Mouse (Mus musculus) embryonic facial prominence, embryonic 12.5 days (tissue): Measurements from ENCODE around the gene Tcf12. TPM values are rescaled to one million over a fixed set of nuclear protein-coding genes. Genes with fewer than 3 reads are reported as not detected.

Source experiments
- ATAC-seq: fragments of 200-750 bp; cut with Nextera tagmentation; 2 replicates; pipeline ENCODE4 v1.8.0; 2017; ENCODE audit not compliant: insufficient number of reproducible peaks, insufficient read depth, low FRiP score, low TSS enrichment
- H3K27ac ChIP-seq: fragments of 300-500 bp; sonication (generic); 2 replicates; pipeline ENCODE4 v1.5.1; 2016; ENCODE audit warnings: mild to moderate bottlenecking
- H3K27me3 ChIP-seq: fragments of 300-500 bp; sonication (generic); 2 replicates; pipeline ENCODE4 v1.6.1; 2016; ENCODE audit warnings: mild to moderate bottlenecking, moderate library complexity
- H3K36me3 ChIP-seq: fragments of 300-500 bp; sonication (generic); 2 replicates; pipeline ENCODE4 v1.6.1; 2016; ENCODE audit warnings: mild to moderate bottlenecking
- H3K4me1 ChIP-seq: fragments of 300-500 bp; sonication (generic); 2 replicates; pipeline ENCODE4 v1.6.1; 2016
- H3K4me2 ChIP-seq: fragments of 300-500 bp; sonication (generic); replicated peaks from 2 replicates; pipeline ENCODE4 v1.6.1; 2016; ENCODE audit warnings: mild to moderate bottlenecking, moderate library complexity
- H3K4me3 ChIP-seq: fragments of 300-500 bp; sonication (generic); 2 replicates; pipeline ENCODE4 v1.5.1; 2016; ENCODE audit warnings: mild to moderate bottlenecking
- H3K9ac ChIP-seq: fragments of 300-500 bp; sonication (generic); 2 replicates; pipeline ENCODE4 v1.6.1; 2016; ENCODE audit warnings: mild to moderate bottlenecking, moderate library complexity
- H3K9me3 ChIP-seq: fragments of 300-500 bp; sonication (generic); 2 replicates; pipeline ENCODE4 v1.6.1; 2016; ENCODE audit warnings: mild to moderate bottlenecking, moderate library complexity
- WGBS: fragments of 180-500 bp; shearing (Covaris S2); methylation state at CpG from one replicate; pipeline ENCODE4 v1.1.7; 2016; 5-methylcytosine and 5-hydroxymethylcytosine counted together
- polyA plus RNA-seq: library from polyadenylated mRNA; unstranded; fragments of >200 nt; fragmentation: Nextera tagmentation; extraction: Ambion mirVana; gene quantifications from 2 replicates; pipeline ENCODE4 v1.2.1, GENCODE M21; 2016

Tcf12 gene
- polyA plus RNA-seq, 1 experiment from 2014 or later: 162 TPM

GRCm38 (mm10) chr9:71863338-71863737 lies 248.3 kb downstream of the Tcf12 start:
- no peak overlapping the region for H3K4me2 ChIP-seq
- H3K9me3 ChIP-seq: no peaks in the 10 kb centered on the region
- WGBS: 84% methylated on average over 7 of the region's 7 CpGs
- no peak overlapping the region for H3K27ac ChIP-seq
- no peak for ATAC-seq
- H3K9ac ChIP-seq: no peak overlapping the region
- peaks cover 3% of the 10 kb centered on the region; the same call in 1 of the 2 replicates for H3K4me1 ChIP-seq
- H3K36me3 ChIP-seq: peaks cover 30% of the 10 kb centered on the region
- H3K4me3 ChIP-seq: no peak overlapping the region
- no peaks in the 10 kb centered on the region for H3K27me3 ChIP-seq

- Histone ChIP-seq H3K4me3 (no peak overlapping the region), H3K27ac (no peak overlapping the region), H3K36me3 (peaks cover 32% of the 10 kb centered on the region), H3K27me3 (no peaks in the 10 kb centered on the region), H3K4me2 (no peak overlapping the region), H3K4me1 (peaks cover 3% of the 10 kb centered on the region; the same call in 1 of the 2 replicates), H3K9me3 (no peaks in the 10 kb centered on the region), H3K9ac (no peak overlapping the region)
- ATAC-seq: no peak
- 43% methylated on average over 2 of the region's 2 CpGs for WGBS
These were observed 250.0 kb downstream of the Tcf12 start for GRCm38 (mm10) chr9:71861629-71862028.

GRCm38 (mm10) chr9:71857926-71858325 lies 253.7 kb downstream of the Tcf12 start:
- Histone ChIP-seq H3K4me3 (no peak overlapping the region), H3K4me1 (peaks cover 3% of the 10 kb centered on the region; the same call in 1 of the 2 replicates), H3K9ac (no peak overlapping the region), H3K27ac (no peak overlapping the region), H3K27me3 (no peaks in the 10 kb centered on the region), H3K4me2 (no peak overlapping the region), H3K36me3 (peaks cover 52% of the 10 kb centered on the region), H3K9me3 (no peaks in the 10 kb centered on the region)
- 90% methylated on average over 1 of the region's 1 CpGs for WGBS
- ATAC-seq: no peak

GRCm38 (mm10) chr9:71853904-71854303 lies 257.8 kb downstream of the Tcf12 start:
- no peak for ATAC-seq
- Histone ChIP-seq H3K36me3 (peaks cover 69% of the 10 kb centered on the region), H3K4me2 (no peak overlapping the region), H3K4me1 (no peaks in the 10 kb centered on the region), H3K9ac (no peak overlapping the region), H3K27me3 (no peaks in the 10 kb centered on the region), H3K4me3 (no peak overlapping the region), H3K9me3 (no peaks in the 10 kb centered on the region), H3K27ac (no peak overlapping the region)
- 84% methylated on average over 3 of the region's 3 CpGs for WGBS

GRCm38 (mm10) chr9:71850283-71850682 lies 261.4 kb downstream of the Tcf12 start:
- no peak for ATAC-seq
- Histone ChIP-seq H3K4me3 (no peak overlapping the region), H3K27me3 (no peaks in the 10 kb centered on the region), H3K36me3 (peaks cover 78% of the 10 kb centered on the region), H3K4me2 (no peak overlapping the region), H3K27ac (no peak overlapping the region), H3K9me3 (no peaks in the 10 kb centered on the region), H3K9ac (no peak overlapping the region), H3K4me1 (no peaks in the 10 kb centered on the region)
- WGBS: 84% methylated on average over 1 of the region's 1 CpGs

DNA sequence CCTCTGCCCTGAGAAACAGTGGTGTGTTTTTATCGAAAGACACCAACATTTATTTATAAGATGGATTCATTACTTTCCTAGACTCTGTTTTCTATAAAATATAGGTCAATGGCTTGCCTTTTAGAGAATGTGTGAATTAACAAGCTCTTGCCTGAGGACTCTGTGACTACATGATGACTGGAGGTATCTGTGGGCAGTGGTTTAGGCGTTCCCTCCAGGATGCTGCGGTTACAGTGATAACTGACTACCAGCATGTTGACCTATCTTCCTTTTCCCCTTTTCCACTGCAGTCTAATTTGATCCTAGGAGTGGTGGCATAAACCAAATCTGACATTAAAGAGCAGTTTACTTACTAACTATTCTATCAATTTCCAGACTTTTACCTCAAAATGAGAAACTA lies 263.3 kb downstream of the Tcf12 start:
- Histone ChIP-seq H3K27me3 (no peaks in the 10 kb centered on the region), H3K36me3 (peaks cover 75% of the 10 kb centered on the region), H3K9me3 (no peaks in the 10 kb centered on the region), H3K9ac (no peak overlapping the region), H3K27ac (no peak overlapping the region), H3K4me3 (no peak overlapping the region), H3K4me1 (no peaks in the 10 kb centered on the region), H3K4me2 (no peak overlapping the region)
- no peak for ATAC-seq
- WGBS: 96% methylated on average over 3 of the region's 3 CpGs

DNA sequence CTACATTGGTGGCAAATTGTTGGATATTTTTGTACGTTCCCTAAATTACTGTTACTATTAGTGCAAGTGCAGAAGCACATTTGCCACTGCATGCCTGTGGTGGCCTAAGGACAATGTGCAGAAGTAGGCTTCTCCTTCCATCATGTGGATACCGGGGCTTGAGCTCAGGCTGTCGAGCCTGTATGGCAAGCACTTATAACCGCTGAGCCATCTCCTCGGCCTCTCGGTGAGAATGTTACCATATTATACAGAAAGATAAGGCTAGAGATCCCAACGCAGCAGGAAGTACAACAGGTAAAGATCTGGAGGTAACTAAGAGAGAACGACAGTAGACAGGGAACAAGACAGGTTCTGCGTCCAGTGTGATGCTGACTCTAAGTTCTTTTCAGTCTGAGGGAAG lies 263.8 kb downstream of the Tcf12 start:
- no peak for ATAC-seq
- no peaks in the 10 kb centered on the region for H3K27me3 ChIP-seq
- no peaks in the 10 kb centered on the region for H3K4me1 ChIP-seq
- H3K27ac ChIP-seq: no peak overlapping the region
- WGBS: 94% methylated on average over 9 of the region's 9 CpGs
- peaks cover 75% of the 10 kb centered on the region for H3K36me3 ChIP-seq
- no peak overlapping the region for H3K9ac ChIP-seq
- H3K9me3 ChIP-seq: no peaks in the 10 kb centered on the region
- H3K4me2 ChIP-seq: no peak overlapping the region
- H3K4me3 ChIP-seq: no peak overlapping the region

GRCm38 (mm10) chr9:71841850-71842249 lies 269.8 kb downstream of the Tcf12 start:
- H3K9ac ChIP-seq: no peak overlapping the region
- no peak overlapping the region for H3K27ac ChIP-seq
- 0 out of 2 replicates have a peak, but pooled peaks cover 5% of the 10 kb centered on the region for H3K4me1 ChIP-seq
- WGBS: 96% methylated on average over 5 of the region's 5 CpGs
- no peaks in the 10 kb centered on the region for H3K9me3 ChIP-seq
- no peak overlapping the region for H3K4me2 ChIP-seq
- H3K36me3 ChIP-seq: peaks cover 54% of the 10 kb centered on the region
- no peak for ATAC-seq
- H3K4me3 ChIP-seq: no peak overlapping the region
- H3K27me3 ChIP-seq: no peaks in the 10 kb centered on the region

GRCm38 (mm10) chr9:71837366-71837765 lies 274.3 kb downstream of the Tcf12 start:
- Histone ChIP-seq H3K27ac (no peak overlapping the region), H3K4me1 (0 out of 2 replicates have a peak, but pooled peaks cover 5% of the 10 kb centered on the region), H3K4me3 (no peak overlapping the region), H3K27me3 (no peaks in the 10 kb centered on the region), H3K36me3 (peaks cover 14% of the 10 kb centered on the region), H3K9me3 (no peaks in the 10 kb centered on the region), H3K9ac (no peak overlapping the region), H3K4me2 (no peak overlapping the region)
- 32% methylated on average over 5 of the region's 5 CpGs for WGBS
- ATAC-seq: no peak

- Histone ChIP-seq H3K27me3 (no peaks in the 10 kb centered on the region), H3K9me3 (no peaks in the 10 kb centered on the region), H3K27ac (no peak overlapping the region), H3K4me1 (0 out of 2 replicates have a peak, but pooled peaks cover 5% of the 10 kb centered on the region), H3K4me3 (no peak overlapping the region), H3K9ac (no peak overlapping the region), H3K4me2 (no peak overlapping the region), H3K36me3 (0 out of 2 replicates have a peak, but pooled peaks cover 6% of the 10 kb centered on the region)
- 84% methylated on average over 1 of the region's 1 CpGs for WGBS
- no peak for ATAC-seq
These were observed 275.3 kb downstream of the Tcf12 start for GRCm38 (mm10) chr9:71836366-71836765.

DNA sequence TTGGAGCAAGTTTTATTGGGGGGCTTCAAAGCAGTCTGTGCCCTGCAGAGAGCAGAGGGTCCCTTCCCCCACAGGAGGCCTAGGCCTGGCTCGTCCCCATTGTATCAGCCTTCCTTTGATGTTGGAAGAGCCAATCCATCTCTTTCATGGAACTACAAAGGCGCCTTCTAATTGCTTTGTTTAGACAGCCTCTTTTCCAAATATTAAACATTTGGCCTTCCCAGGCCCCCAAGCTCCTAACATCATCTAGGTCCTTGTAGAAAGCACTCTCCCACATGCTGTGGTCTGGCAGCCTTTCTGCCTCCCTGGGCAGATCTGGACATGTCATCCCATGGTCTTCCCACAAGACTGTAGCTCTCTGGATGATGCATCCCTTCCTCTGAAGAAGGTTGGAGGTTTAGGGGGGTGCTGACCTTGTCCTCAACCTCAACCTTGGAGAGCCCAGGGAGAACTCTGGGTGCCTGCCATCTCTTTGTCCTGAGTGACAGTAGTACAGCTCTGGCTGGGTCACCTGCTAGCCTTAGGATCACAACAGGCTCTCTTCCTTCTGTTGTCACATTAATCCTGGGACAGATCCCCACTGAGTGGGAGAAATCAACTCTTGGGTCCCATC lies 276.4 kb downstream of the Tcf12 start:
- no peak for ATAC-seq
- H3K4me1 ChIP-seq: 0 out of 2 replicates have a peak, but pooled peaks cover 5% of the 10 kb centered on the region
- H3K36me3 ChIP-seq: no peaks in the 10 kb centered on the region
- H3K9me3 ChIP-seq: no peaks in the 10 kb centered on the region
- no peak overlapping the region for H3K4me2 ChIP-seq
- no peaks in the 10 kb centered on the region for H3K27me3 ChIP-seq
- no peak overlapping the region for H3K9ac ChIP-seq
- H3K4me3 ChIP-seq: no peak overlapping the region
- WGBS: 31% methylated on average over 2 of the region's 2 CpGs
- no peak overlapping the region for H3K27ac ChIP-seq

GRCm38 (mm10) chr9:71834707-71835106 lies 277.0 kb downstream of the Tcf12 start:
- Histone ChIP-seq H3K9me3 (no peaks in the 10 kb centered on the region), H3K36me3 (no peaks in the 10 kb centered on the region), H3K4me1 (0 out of 2 replicates have a peak, but pooled peaks cover 5% of the 10 kb centered on the region), H3K27me3 (no peaks in the 10 kb centered on the region), H3K4me3 (no peak overlapping the region), H3K4me2 (no peak overlapping the region), H3K9ac (no peak overlapping the region), H3K27ac (no peak overlapping the region)
- 87% methylated on average over 4 of the region's 4 CpGs for WGBS
- ATAC-seq: no peak
